Mouse (Mus musculus) heart, adult 18-20 months (tissue): ENCODE results near the gene Tekt3. TPM values are rescaled to one million over a fixed set of nuclear protein-coding genes. Genes with fewer than 3 reads are reported as not detected.

ENCODE experiments used
- DNase-seq, 2 experiments: peaks; one replicate each; pipeline ENCODE4 v3.0.0; 2021 to 2022; ENCODE audit warnings: mixed read lengths in 1 of 2
- total RNA-seq, 2 experiments: library from RNA; stranded (reverse); gene quantifications; 2 replicates each; pipeline ENCODE4 v1.2.3; 2021

The Tekt3 gene
- total RNA-seq, 2 experiments from 2014 or later: not detected

GRCm38 (mm10) chr11:63125832-63126456, 64.5 kb downstream of the Tekt3 start:
- peak; percentile 66 to 78 for DNase-seq

DNA sequence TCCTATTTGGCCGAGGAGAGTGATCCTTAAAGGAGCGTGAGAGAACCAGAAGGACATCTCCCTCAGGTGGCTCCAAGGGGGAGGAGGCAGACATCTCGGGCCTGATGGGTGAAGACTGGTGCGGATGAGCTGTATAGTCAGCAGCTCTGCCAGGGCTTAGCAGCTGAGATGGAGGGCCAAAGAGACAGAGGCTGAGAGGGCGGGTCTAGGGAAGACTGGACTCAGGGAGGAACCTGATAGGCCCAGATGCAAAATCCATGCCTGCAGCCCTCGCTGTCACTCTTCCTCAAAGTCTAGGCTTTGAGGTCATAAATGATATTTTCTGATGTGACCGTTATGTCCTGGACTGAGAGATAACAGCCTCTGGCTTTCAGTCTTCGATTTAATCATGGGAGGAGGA, 65.5 kb downstream of the Tekt3 start:
- no peak for DNase-seq

DNA sequence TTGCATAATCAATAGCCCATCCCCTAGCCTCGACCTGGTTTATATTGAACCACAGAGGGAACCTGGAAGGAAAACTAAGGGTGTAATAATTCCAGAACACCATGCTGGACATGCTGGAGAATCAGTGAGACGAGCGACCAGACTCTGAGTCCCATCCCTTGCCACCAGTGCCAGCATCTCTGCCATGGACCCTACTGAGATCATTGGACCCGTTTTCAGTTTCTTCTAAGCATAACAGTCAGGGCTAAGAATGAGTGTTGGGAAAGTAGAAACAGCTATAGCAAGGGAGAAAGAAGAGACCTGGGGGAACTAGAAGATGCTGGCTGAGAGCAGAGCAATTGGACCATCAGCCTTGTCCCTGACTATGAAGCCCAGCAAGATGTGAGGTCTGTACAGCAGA, 66.1 kb downstream of the Tekt3 start:
- no peak for DNase-seq

- DNase-seq: peak; percentile 77 to 84
Measured at GRCm38 (mm10) chr11:63128784-63129183, 67.3 kb downstream of the Tekt3 start, which contains the start of gene Pmp22. Gene Pmp22, plus strand, starts transcription at chr11:63128982.

GRCm38 (mm10) chr11:63129375-63129774, 67.9 kb downstream of the Tekt3 start:
- DNase-seq: peak; percentile 79 to 81

- DNase-seq: peak; percentile 44 to 59
Measured at GRCm38 (mm10) chr11:63129840-63130239, 68.4 kb downstream of the Tekt3 start.

- DNase-seq: peak; percentile 92
Measured at GRCm38 (mm10) chr11:63130497-63130896, 69.0 kb downstream of the Tekt3 start.

- peak; percentile 87 to 91 for DNase-seq
Measured at GRCm38 (mm10) chr11:63131001-63131692, 69.7 kb downstream of the Tekt3 start.

- peak in 1 of 2 experiments; percentile 25 for DNase-seq
Measured at GRCm38 (mm10) chr11:63131693-63132040, 70.2 kb downstream of the Tekt3 start.

DNA sequence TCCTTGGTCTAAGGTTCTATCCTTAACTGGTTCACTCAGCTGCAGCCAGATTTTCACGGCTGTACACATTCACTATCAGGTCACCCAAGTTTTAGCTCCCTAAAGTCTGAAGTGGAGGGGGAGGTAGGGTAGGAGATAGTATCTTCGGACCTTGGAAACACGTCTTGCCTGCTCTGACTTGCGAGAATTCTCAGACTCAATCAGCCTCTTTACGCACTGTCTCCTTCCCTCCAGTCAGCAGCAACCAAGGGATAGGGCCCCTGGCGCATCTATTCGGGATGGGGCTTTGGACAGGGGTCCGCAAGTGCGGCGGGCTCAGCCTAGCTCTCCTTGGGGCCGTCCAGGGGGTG, 70.7 kb downstream of the Tekt3 start:
- DNase-seq: peak in 1 of 2 experiments; percentile 20

- peak; percentile 88 to 92 for DNase-seq
Measured at GRCm38 (mm10) chr11:63132501-63133435, 71.3 kb downstream of the Tekt3 start.

- DNase-seq: no peak
Measured at GRCm38 (mm10) chr11:63134021-63134420, 72.6 kb downstream of the Tekt3 start.

DNA sequence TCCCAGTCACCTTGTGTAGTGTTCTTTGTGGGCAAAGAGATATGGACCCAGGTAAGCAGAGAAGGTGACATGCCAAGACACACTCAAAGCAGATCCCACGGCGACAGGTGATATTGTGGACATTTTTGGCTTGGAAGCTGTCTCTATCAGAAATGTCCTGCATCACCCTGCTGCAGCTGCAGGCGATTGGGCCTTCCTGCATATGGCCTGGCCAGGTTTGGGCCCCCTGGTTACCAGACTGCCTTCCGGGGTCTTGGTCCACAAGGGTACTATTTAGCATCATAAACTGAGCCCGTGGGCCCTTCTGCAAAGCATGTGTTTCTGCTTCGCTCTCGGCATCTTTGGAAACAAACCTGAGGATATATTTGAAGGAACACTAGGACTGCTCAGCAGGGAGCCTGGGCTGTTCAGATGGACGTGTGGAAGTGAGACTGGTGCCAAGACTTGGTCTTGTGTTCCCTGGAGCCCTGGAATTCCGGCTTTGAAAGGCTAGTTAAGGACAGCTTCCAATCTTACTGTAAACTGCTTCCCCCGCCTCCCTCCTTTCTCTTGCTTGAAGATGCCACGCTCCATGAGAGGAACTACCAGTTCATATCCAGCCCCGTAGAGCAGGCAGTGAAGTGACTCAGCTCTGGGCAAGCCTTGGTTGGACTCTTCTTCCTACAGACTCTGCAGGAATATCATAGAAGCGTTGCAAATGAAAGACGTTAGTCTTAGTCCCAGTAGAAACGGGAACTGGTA, 73.5 kb downstream of the Tekt3 start:
- DNase-seq: peak; percentile 30 to 46

DNA sequence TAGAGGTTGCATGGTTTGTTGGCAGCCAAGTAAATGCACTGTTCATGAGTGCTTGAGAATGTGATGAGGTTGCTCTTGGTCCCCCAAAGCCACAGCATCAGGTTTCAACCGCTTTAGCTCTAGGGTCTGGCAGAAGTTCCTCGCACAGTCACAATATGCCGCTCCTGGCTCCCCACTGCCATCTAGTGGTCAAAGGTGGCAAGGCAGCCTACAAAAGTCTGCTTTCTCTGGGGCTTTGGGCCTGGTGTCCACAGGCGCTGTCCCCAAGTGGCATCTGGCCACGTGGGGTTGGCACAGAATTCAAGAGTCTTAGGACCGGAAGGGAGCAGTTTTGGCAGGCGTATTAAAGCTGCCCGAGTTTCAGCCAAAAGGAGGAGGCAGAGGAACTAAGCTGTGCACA, 74.2 kb downstream of the Tekt3 start:
- DNase-seq: peak; percentile 94 to 99

- peak; percentile 85 to 91 for DNase-seq
Measured at GRCm38 (mm10) chr11:63136205-63136604, 74.8 kb downstream of the Tekt3 start.

- no peak for DNase-seq
Measured at GRCm38 (mm10) chr11:63136836-63137416, 75.5 kb downstream of the Tekt3 start.

DNA sequence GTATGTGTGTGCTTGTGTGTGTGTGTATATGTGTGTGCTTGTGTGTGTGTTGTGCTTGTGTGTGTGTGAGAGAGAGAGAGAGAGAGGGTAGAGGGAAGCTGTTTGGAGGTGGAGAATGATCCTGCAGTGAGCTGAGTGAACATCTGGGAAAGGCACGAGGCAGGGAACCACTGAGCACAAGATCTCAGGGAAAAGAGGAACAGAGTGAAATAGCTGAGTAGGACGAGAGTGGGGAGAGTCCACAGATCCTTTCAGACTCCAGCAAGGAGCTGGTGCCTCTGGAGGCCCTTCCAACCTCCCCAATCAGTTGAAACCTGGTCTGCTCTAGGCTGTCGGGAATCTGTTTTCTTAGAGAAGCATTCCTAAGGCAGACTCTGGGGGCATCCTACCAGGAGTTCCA, 77.3 kb downstream of the Tekt3 start:
- peak in 1 of 2 experiments; percentile 30 for DNase-seq

- DNase-seq: no peak
Measured at GRCm38 (mm10) chr11:63142311-63142710, 80.9 kb downstream of the Tekt3 start.

GRCm38 (mm10) chr11:63142816-63143215, 81.4 kb downstream of the Tekt3 start:
- DNase-seq: no peak

DNA sequence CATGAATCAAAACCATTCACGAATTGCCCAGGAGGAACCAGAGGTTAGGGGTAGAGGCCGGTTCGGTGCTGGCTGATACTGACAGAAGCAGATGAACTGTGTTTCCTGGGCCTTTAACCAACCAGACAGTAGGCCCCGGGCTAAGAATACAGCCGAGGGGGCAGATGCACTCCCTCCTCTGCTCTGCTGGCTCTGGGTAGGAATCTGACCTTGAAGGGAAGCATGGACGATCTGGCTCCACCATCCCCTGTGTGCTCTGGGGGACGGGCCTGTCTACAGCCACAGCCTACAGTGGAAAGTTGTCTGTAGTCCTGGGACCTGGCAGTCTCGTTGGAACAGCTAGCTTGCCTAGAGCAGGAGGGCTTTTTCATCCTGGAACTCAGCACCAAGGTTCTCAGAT, 82.0 kb downstream of the Tekt3 start:
- peak; percentile 58 to 71 for DNase-seq
